19 mouse cellular contexts compared by ENCODE assay signal in the genomic region with DNA sequence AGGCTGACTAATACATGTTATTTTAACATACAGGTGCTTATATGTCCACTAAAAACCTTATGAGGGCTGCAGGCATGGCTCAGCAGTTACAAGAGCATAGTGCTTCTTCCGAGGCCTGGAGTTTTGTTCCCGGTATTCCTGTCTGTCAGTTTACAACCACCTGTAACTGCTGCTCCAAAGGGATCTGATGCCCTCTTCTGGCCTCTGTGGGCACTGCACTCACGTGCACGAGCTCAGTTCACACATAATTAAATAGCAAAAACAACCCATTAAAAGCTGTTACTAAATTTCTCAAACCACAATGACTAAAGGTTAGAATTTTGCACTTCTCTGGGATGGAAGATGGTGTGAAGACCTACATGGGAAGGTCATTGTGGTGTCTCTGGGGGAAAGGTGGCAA.
DNase-seq lines count a peak whose midpoint lies in the region; ATAC-seq and TF ChIP-seq lines count a peak whose summit lies in the region.
"Had no signal": no experiment of that assay in that cellular context is flagged by ENCODE, and none has a peak within 500 bp of the region (broad histone marks: within the 10 kb centered on the region; RNA-seq: fewer than 3 reads in every experiment).

No protein-coding gene starts in this region.

- no peak overlapping the region for H3K27ac ChIP-seq in kidney, adult 2 months (ENCODE audit: insufficient read depth, low read depth, low read length)
- H3K27ac ChIP-seq in lung, postnatal 0 days (ENCODE audit: low read length): no peak overlapping the region
- H3K27ac ChIP-seq: forebrain, embryonic 12.5 days; heart, embryonic 13.5 days; hindbrain, embryonic 14.5 days; kidney, embryonic 15.5 days; limb, embryonic 10.5 days; liver, embryonic 15.5 days; macrophage; midbrain, embryonic 10.5 days had no signal

- H3K27me3 ChIP-seq in kidney, adult 2 months (replicated peaks; ENCODE audit: control insufficient read depth, insufficient read depth, low read length): no peaks in the 10 kb centered on the region
- no peaks in the 10 kb centered on the region for H3K27me3 ChIP-seq in lung, postnatal 0 days (replicated peaks; ENCODE audit: insufficient read depth, low read length)
- H3K27me3 ChIP-seq in Patski: no peaks in the 10 kb centered on the region
- H3K27me3 ChIP-seq: forebrain, embryonic 12.5 days; heart, embryonic 13.5 days; kidney, embryonic 15.5 days; liver, embryonic 15.5 days had no signal

- no peak for TF ChIP-seq EP300 in lung, postnatal 0 days (IDR thresholded peaks at IDR 0.05)

- H3K9me3 ChIP-seq in lung, postnatal 0 days (ENCODE audit: low read length): no peaks in the 10 kb centered on the region
- H3K9me3 ChIP-seq: forebrain, embryonic 12.5 days; kidney, embryonic 15.5 days; liver, embryonic 15.5 days had no signal

- ATAC-seq in lung, postnatal 0 days: no peak
- ATAC-seq in Patski: no peak

- in situ Hi-C loops in Patski (cut with MboI; ENCODE audit: low pct_unique_long_range_greater_than_20kb): no loop called here

- 91% methylated on average over 4 of the region's 4 CpGs for WGBS in kidney, adult 2 months
- WGBS in lung, postnatal 0 days: 89% methylated on average over 4 of the region's 4 CpGs

- H3K36me3 ChIP-seq in kidney, adult 2 months (ENCODE audit: control insufficient read depth, insufficient read depth, low read length): no peaks in the 10 kb centered on the region
- no peaks in the 10 kb centered on the region for H3K36me3 ChIP-seq in lung, postnatal 0 days (ENCODE audit: insufficient read depth, low read length)
- H3K36me3 ChIP-seq: forebrain, embryonic 12.5 days; heart, embryonic 13.5 days; kidney, embryonic 15.5 days; limb, embryonic 10.5 days; liver, embryonic 15.5 days; midbrain, embryonic 10.5 days had no signal

- no peak overlapping the region for H3K4me2 ChIP-seq in lung, postnatal 0 days (replicated peaks; ENCODE audit: low read depth, low read length)
- H3K4me2 ChIP-seq: forebrain, embryonic 12.5 days; heart, embryonic 13.5 days; hindbrain, embryonic 14.5 days; kidney, embryonic 15.5 days; liver, embryonic 15.5 days had no signal

- H3K4me1 ChIP-seq in kidney, adult 2 months (ENCODE audit: control insufficient read depth, insufficient read depth, low read length): peaks cover 8% of the 10 kb centered on the region
- H3K4me1 ChIP-seq in lung, postnatal 0 days (ENCODE audit: insufficient read depth, low read depth, low read length): no peaks in the 10 kb centered on the region
- H3K4me1 ChIP-seq: forebrain, embryonic 12.5 days; liver, embryonic 15.5 days had no signal

- CTCF ChIA-PET in Patski (lab: Charles Lee): interaction anchor here (1.2 kb wide), 1 partner anchor 71 kb away, joined by 4 read pairs; no protein-coding TSS in a partner anchor

- TF ChIP-seq POLR2A in kidney, adult 2 months (IDR thresholded peaks at IDR 0.05; ENCODE audit: low read depth, low read length): no peak

- no peak for DNase-seq in kidney, adult 2 months
- no peak for DNase-seq in kidney, postnatal 14 days
- no peak for DNase-seq in lung, postnatal 0 days (ENCODE audit: low spot score)
- no peak for DNase-seq in lung, postnatal 25 days (ENCODE audit: low spot score)
- DNase-seq in Patski (ENCODE audit: low read depth, low spot score): no peak
- no peak for DNase-seq in thymus, postnatal 0 days (ENCODE audit: low spot score)
- no peak for DNase-seq in embryo, embryonic 10.5 days (ENCODE audit: low spot score)
- DNase-seq: B cell, adult 2 months; cerebellum, adult 9-10 months; right cerebral cortex, postnatal 4 days; thymus, postnatal 4 days had no signal

- no peak overlapping the region for H3K4me3 ChIP-seq in kidney, adult 2 months (ENCODE audit: insufficient read depth, low read depth, low read length)
- H3K4me3 ChIP-seq in lung, postnatal 0 days (ENCODE audit: low read depth, low read length): no peak overlapping the region
- H3K4me3 ChIP-seq: forebrain, embryonic 12.5 days; heart, embryonic 13.5 days; kidney, embryonic 15.5 days; limb, embryonic 10.5 days; liver, embryonic 15.5 days; midbrain, embryonic 10.5 days had no signal

- POLR2A ChIA-PET in Patski (lab: Charles Lee): no interaction called here

- H3K9ac ChIP-seq in lung, postnatal 0 days (replicated peaks; ENCODE audit: low read depth): no peak overlapping the region
- H3K9ac ChIP-seq: forebrain, embryonic 12.5 days; heart, embryonic 13.5 days; hindbrain, embryonic 14.5 days; kidney, embryonic 15.5 days; liver, embryonic 15.5 days had no signal

- TF ChIP-seq CTCF in kidney, adult 2 months (conservative IDR thresholded peaks at IDR 0.05; ENCODE audit: insufficient read depth, insufficient read length, low read depth, low read length): 0 out of 2 replicates have a peak, but pooled peaks have one; percentile 3
- TF ChIP-seq CTCF in lung, postnatal 0 days (IDR thresholded peaks at IDR 0.05): peak; percentile 22; the same call in 1 of the 2 replicates
- TF ChIP-seq CTCF in Patski (IDR thresholded peaks at IDR 0.05): peak; percentile 44
